Mouse (Mus musculus) liver, embryonic 15.5 days (tissue): ENCODE results near the gene Mapk11. TPM values are rescaled to one million over a fixed set of nuclear protein-coding genes. Genes with fewer than 3 reads are reported as not detected.

Source experiments
- ATAC-seq: fragments of 200-750 bp; cut with Nextera tagmentation; 2 replicates; pipeline ENCODE4 v1.8.0; 2017; ENCODE audit warnings: moderate number of reproducible peaks, mild to moderate bottlenecking, moderate library complexity; ENCODE audit not compliant: insufficient read depth
- H3K27ac ChIP-seq: fragments of 300-500 bp; sonication (generic); replicated peaks from 2 replicates; pipeline ENCODE4 v1.5.1; 2015; ENCODE audit warnings: mild to moderate bottlenecking, inconsistent platforms
- H3K27me3 ChIP-seq: fragments of 300-500 bp; sonication (generic); 2 replicates; pipeline ENCODE4 v1.6.1; 2015; ENCODE audit warnings: mild to moderate bottlenecking, inconsistent platforms
- H3K36me3 ChIP-seq: fragments of 300-500 bp; sonication (generic); replicated peaks from 2 replicates; pipeline ENCODE4 v1.6.1; 2015; ENCODE audit warnings: moderate library complexity, mild to moderate bottlenecking, inconsistent platforms
- H3K4me1 ChIP-seq: fragments of 300-500 bp; sonication (generic); replicated peaks from 2 replicates; pipeline ENCODE4 v1.6.1; 2015; ENCODE audit warnings: inconsistent platforms
- H3K4me2 ChIP-seq: fragments of 300-500 bp; sonication (generic); 2 replicates; pipeline ENCODE4 v1.6.1; 2015; ENCODE audit warnings: moderate library complexity, mild to moderate bottlenecking, inconsistent platforms
- H3K4me3 ChIP-seq: fragments of 300-500 bp; sonication (generic); replicated peaks from 2 replicates; pipeline ENCODE4 v1.5.1; 2015; ENCODE audit warnings: mild to moderate bottlenecking, inconsistent platforms
- H3K9ac ChIP-seq: fragments of 300-500 bp; sonication (generic); 2 replicates; pipeline ENCODE4 v1.6.1; 2015; ENCODE audit warnings: moderate library complexity, mild to moderate bottlenecking, inconsistent platforms
- H3K9me3 ChIP-seq: fragments of 300-500 bp; sonication (generic); replicated peaks from 2 replicates; pipeline ENCODE4 v1.6.1; 2016; ENCODE audit warnings: inconsistent platforms
- WGBS: fragments of 180-500 bp; shearing (Covaris S2); methylation state at CpG from one replicate; pipeline ENCODE4 v1.1.7; 2015; ENCODE audit warnings: mixed read lengths; ENCODE audit not compliant: insufficient replicate concordance; 5-methylcytosine and 5-hydroxymethylcytosine counted together
- microRNA-seq: library from miRNA; unstranded; fragments of <30 nt; microRNA quantifications from one replicate; pipeline ENCODE4, GENCODE M21; 2016
- polyA plus RNA-seq: library from polyadenylated mRNA; unstranded; fragments of >200 nt; fragmentation: Nextera tagmentation; extraction: Ambion mirVana; gene quantifications from 2 replicates; pipeline ENCODE4 v1.2.1, GENCODE M21; 2015

Gene Mapk11
- polyA plus RNA-seq, 1 experiment from 2014 or later = 0.68 TPM

DNA sequence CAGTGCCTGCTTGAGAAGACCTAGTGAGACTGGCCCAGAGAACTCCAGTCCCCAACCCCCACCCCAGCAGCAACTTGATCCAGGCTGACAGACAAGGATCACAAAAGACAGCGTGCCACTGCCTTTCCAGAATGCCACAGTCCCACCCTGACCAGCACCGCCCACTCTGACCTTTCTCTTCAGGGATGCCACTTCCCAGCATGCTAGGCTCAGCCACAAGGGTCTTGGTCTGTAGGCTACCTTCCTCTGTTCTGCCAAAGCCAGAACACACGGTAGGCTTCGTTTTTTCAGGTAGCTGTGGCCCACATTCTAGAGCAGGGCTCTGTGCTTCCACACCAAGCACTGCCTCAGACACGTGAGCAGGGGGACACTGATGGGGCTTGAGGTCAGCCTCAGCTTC lies 46.8 kb downstream of the Mapk11 start:
- H3K4me3 ChIP-seq = no peak overlapping the region
- ATAC-seq = no peak
- no peaks in the 10 kb centered on the region for H3K4me1 ChIP-seq
- H3K9ac ChIP-seq = no peak overlapping the region
- H3K9me3 ChIP-seq = no peaks in the 10 kb centered on the region
- H3K27me3 ChIP-seq = no peaks in the 10 kb centered on the region
- no peak overlapping the region for H3K27ac ChIP-seq
- H3K4me2 ChIP-seq = no peak overlapping the region
- H3K36me3 ChIP-seq = peaks cover 100% of the 10 kb centered on the region
- 81% methylated on average over 5 of the region's 5 CpGs for WGBS

DNA sequence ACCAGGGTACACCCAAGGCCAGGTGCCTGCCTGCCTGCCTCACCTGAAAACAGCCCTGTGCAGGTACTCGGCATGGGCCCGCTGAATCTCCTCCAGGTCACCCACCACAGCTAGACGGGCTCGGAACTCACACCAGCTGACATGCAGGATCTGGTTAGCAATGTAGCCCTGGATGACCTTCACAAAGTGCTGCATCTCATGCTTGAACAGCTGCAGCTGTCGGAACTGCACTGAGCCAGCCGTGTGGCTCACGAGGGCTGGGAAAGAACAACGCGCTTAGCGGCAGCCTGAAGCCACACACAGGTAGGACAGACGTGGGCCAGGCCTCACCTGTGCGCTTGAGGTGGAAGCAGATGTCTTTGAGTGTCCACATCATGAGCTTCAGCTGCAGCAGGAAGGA lies 48.6 kb downstream of the Mapk11 start:
- no peak overlapping the region for H3K4me3 ChIP-seq
- H3K9me3 ChIP-seq = no peaks in the 10 kb centered on the region
- H3K9ac ChIP-seq = no peak overlapping the region
- H3K27me3 ChIP-seq = no peaks in the 10 kb centered on the region
- no peak for ATAC-seq
- H3K36me3 ChIP-seq = peaks cover 100% of the 10 kb centered on the region
- H3K4me2 ChIP-seq = no peak overlapping the region
- 91% methylated on average over 12 of the region's 12 CpGs for WGBS
- H3K27ac ChIP-seq = no peak overlapping the region
- H3K4me1 ChIP-seq = no peaks in the 10 kb centered on the region

DNA sequence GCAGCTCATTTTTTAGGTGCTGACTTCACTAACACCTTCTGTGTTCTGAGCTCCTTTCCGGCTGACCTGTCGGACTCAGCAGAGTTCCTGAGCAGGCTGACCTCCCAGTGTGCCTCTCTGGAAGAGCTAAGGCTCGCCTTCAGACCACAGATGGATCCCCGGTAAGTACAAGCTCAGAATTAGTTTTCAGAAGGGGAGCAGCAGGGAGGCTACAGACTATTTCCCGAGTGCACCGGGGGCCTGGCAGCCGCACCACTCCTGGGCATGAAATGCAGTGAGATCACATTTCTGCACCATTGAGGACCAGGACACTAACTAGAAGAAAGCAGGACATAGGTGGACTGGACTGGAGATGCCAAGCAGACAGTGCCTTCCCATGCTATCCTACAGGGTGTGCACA lies 50.8 kb downstream of the Mapk11 start:
- Histone ChIP-seq H3K27ac (no peak overlapping the region), H3K9me3 (no peaks in the 10 kb centered on the region), H3K36me3 (peaks cover 100% of the 10 kb centered on the region), H3K4me2 (no peak overlapping the region), H3K9ac (no peak overlapping the region), H3K4me3 (no peak overlapping the region), H3K4me1 (no peaks in the 10 kb centered on the region), H3K27me3 (no peaks in the 10 kb centered on the region)
- no peak for ATAC-seq
- 81% methylated on average over 7 of the region's 7 CpGs for WGBS

DNA sequence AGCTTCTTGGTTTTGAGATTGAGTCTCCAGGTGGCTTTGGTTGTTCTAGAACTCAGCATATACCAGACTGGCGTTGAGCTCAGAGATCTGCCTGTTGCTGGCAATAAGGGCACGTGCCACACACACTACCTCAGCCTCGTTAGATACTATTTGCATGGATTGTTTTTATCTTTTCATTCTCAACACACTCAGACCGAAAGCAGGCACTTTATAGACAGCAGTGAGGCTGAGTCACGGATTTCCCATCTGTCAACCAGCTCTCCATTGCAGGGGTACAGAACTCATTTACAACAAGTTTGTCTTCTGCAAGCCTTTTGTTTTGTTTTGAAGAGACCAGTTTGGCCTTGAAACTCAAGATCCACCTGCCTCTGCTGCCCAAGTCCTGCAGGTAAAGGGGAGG lies 52.0 kb downstream of the Mapk11 start:
- WGBS = 79% methylated on average over 5 of the region's 5 CpGs
- H3K4me3 ChIP-seq = no peak overlapping the region

More for the DNA sequence above, 52.0 kb downstream of the Mapk11 start:
- Histone ChIP-seq H3K27me3 (no peaks in the 10 kb centered on the region), H3K4me2 (no peak overlapping the region), H3K9ac (no peak overlapping the region), H3K9me3 (no peaks in the 10 kb centered on the region), H3K27ac (no peak overlapping the region), H3K4me1 (no peaks in the 10 kb centered on the region), H3K36me3 (peaks cover 99% of the 10 kb centered on the region)
- ATAC-seq = no peak

Small RNA genes lying within 50 kb of the gene (microRNA-seq; reads per million reads assigned to microRNA genes)
- gene Mir6958 (2.5 reads per million, percentile 2 among the genes with 10 or more reads in this experiment), gene Mir7118 (1.0 reads per million)

Other genes with a start within 250 kb of the Mapk11 start
- gene Ttll8, start 195.2 kb downstream of the Mapk11 start, polyA plus RNA-seq = not detected in 2 replicates
- not detected in 2 replicates for gene Mlc1, start 170.6 kb downstream of the Mapk11 start, polyA plus RNA-seq
- not detected in 2 replicates for gene Mov10l1, start 166.7 kb downstream of the Mapk11 start, polyA plus RNA-seq
- not detected in 2 replicates for gene Panx2, start 89.9 kb downstream of the Mapk11 start, polyA plus RNA-seq
- 19.2 and 23.8 TPM in 2 replicates for gene Trabd, start 74.5 kb downstream of the Mapk11 start, polyA plus RNA-seq
- 9.3 and 10.7 TPM in 2 replicates for gene Selenoo, start 60.5 kb downstream of the Mapk11 start, polyA plus RNA-seq
- gene Tubgcp6, start 26.5 kb downstream of the Mapk11 start, polyA plus RNA-seq = 6.0 and 7.5 TPM in 2 replicates
- 8.6 and 9.1 TPM in 2 replicates for gene Hdac10, start 20.9 kb downstream of the Mapk11 start, polyA plus RNA-seq
- gene Mapk12, start 8.9 kb downstream of the Mapk11 start, polyA plus RNA-seq = 1.4 and 1.5 TPM in 2 replicates
- 22.3 and 30.1 TPM in 2 replicates for gene Plxnb2, start 31.2 kb upstream of the Mapk11 start, polyA plus RNA-seq
- 3.3 and 3.5 TPM in 2 replicates for gene Dennd6b, start 46.9 kb upstream of the Mapk11 start, polyA plus RNA-seq
- 14.9 and 16.3 TPM in 2 replicates for gene Ppp6r2, start 61.9 kb upstream of the Mapk11 start, polyA plus RNA-seq
- gene Sbf1, start 165.7 kb upstream of the Mapk11 start, polyA plus RNA-seq = 21.4 and 28.6 TPM in 2 replicates
- gene Adm2, start 173.1 kb upstream of the Mapk11 start, polyA plus RNA-seq = 1.7 and 2.0 TPM in 2 replicates
- 10.3 and 10.6 TPM in 2 replicates for gene Miox, start 184.8 kb upstream of the Mapk11 start, polyA plus RNA-seq
- 30.9 and 35.3 TPM in 2 replicates for gene Lmf2, start 206.0 kb upstream of the Mapk11 start, polyA plus RNA-seq
- 110 and 115 TPM in 2 replicates for gene Ncaph2, start 206.1 kb upstream of the Mapk11 start, polyA plus RNA-seq
- 2.4 and 4.3 TPM in 2 replicates for gene Sco2, start 224.2 kb upstream of the Mapk11 start, polyA plus RNA-seq
- gene Tymp, start 227.4 kb upstream of the Mapk11 start, polyA plus RNA-seq = 0.40 TPM in 2 replicates
- 0.46 and 0.68 TPM in 2 replicates for gene Odf3b, start 229.7 kb upstream of the Mapk11 start, polyA plus RNA-seq
- not detected in 2 replicates for gene Klhdc7b, start 235.3 kb upstream of the Mapk11 start, polyA plus RNA-seq